ENCODE assay signal across 22 mouse cellular contexts in the genomic region with DNA sequence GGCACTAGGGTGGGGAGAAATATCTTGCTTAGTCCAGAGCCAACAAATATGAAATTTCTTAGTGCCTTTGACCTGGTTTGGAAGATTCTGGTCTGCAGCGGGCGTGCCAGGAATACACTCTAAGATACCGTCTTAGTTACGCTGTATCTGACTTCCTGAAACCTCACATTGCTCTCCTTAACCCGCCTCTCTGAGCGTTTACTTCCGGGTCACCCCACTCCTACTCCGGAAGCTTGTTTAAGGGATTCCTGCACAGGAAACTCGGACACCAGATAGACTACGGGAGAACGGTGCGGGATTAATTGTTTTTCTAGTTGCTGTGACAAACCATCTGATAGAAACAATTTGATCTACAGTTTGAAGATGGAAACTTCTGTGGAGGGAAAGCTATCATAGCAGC.
A peak's percentile ranks its signal among the peaks of the same experiment; 100 is the strongest.
DNase-seq lines count a peak whose midpoint lies in the region; ATAC-seq and TF ChIP-seq lines count a peak whose summit lies in the region.
"Had no signal": no experiment of that assay in that cellular context is flagged by ENCODE, and none has a peak within 500 bp of the region (broad histone marks: within the 10 kb centered on the region; RNA-seq: fewer than 3 reads in every experiment).

No protein-coding gene starts in this region.

- no peak overlapping the region for H3K4me3 ChIP-seq in heart, postnatal 0 days (ENCODE audit: low read depth, low read length)
- H3K4me3 ChIP-seq in testis, adult 2 months (ENCODE audit: control insufficient read depth, low read depth, low read length), result peak overlapping the region; percentile 89
- H3K4me3 ChIP-seq: embryonic facial prominence, embryonic 12.5 days; erythroblast, embryonic 14.5 days; limb, embryonic 15.5 days; neural tube, embryonic 15.5 days had no signal

- H3K27ac ChIP-seq in heart, postnatal 0 days (ENCODE audit: low read depth), result no peak overlapping the region
- peak overlapping the region; percentile 55 for H3K27ac ChIP-seq in testis, adult 2 months (ENCODE audit: control insufficient read depth, insufficient read depth, low read depth, low read length)
- H3K27ac ChIP-seq: embryonic facial prominence, embryonic 12.5 days; hindbrain, embryonic 14.5 days; limb, embryonic 15.5 days; neural tube, embryonic 15.5 days had no signal

- peak; percentile 10 for DNase-seq in adrenal gland, postnatal 14 days
- DNase-seq in adrenal gland, postnatal 25 days, result no peak
- DNase-seq in heart, postnatal 0 days (ENCODE audit: low spot score), result no peak
- DNase-seq in heart, adult 11 months, result no peak
- no peak for DNase-seq in testis, postnatal 10 days (ENCODE audit: low spot score)
- no peak for DNase-seq in cerebellum, postnatal 14 days
- DNase-seq in layer of hippocampus, postnatal 10 days (ENCODE audit: low spot score in 2 of 2), result no peak
- DNase-seq: cerebellum, adult 9-10 months; layer of hippocampus, postnatal 36 days; liver, postnatal 0 days; thymus, adult 18-20 months had no signal

- no peak for TF ChIP-seq CTCF in heart, postnatal 0 days (IDR thresholded peaks at IDR 0.05; ENCODE audit: low read depth)
- no peak for TF ChIP-seq CTCF in testis, adult 2 months (IDR thresholded peaks at IDR 0.05; ENCODE audit: control insufficient read depth, insufficient read depth, insufficient replicate concordance, low read depth, low read length)

- no peaks in the 10 kb centered on the region for H3K27me3 ChIP-seq in heart, postnatal 0 days (ENCODE audit: control insufficient read depth, insufficient read depth, low read length)
- H3K27me3 ChIP-seq in testis, adult 2 months (ENCODE audit: control insufficient read depth, insufficient read depth, low read length), result no peaks in the 10 kb centered on the region
- H3K27me3 ChIP-seq: embryonic facial prominence, embryonic 12.5 days; limb, embryonic 15.5 days; neural tube, embryonic 15.5 days had no signal

- no peak overlapping the region for H3K4me2 ChIP-seq in heart, postnatal 0 days (ENCODE audit: low read depth, low read length)
- H3K4me2 ChIP-seq: embryonic facial prominence, embryonic 12.5 days; hindbrain, embryonic 14.5 days; limb, embryonic 15.5 days; neural tube, embryonic 15.5 days had no signal

- no peaks in the 10 kb centered on the region for H3K36me3 ChIP-seq in heart, postnatal 0 days (replicated peaks; ENCODE audit: control insufficient read depth, insufficient read depth, low read length)
- H3K36me3 ChIP-seq in testis, adult 2 months (ENCODE audit: control insufficient read depth, insufficient read depth, low read length), result no peaks in the 10 kb centered on the region
- H3K36me3 ChIP-seq: embryonic facial prominence, embryonic 12.5 days; limb, embryonic 15.5 days; neural tube, embryonic 15.5 days had no signal

- TF ChIP-seq POLR2A in testis, adult 2 months (IDR thresholded peaks at IDR 0.05; ENCODE audit: control insufficient read depth, low read depth, low read length), result no peak

- no peaks in the 10 kb centered on the region for H3K4me1 ChIP-seq in heart, postnatal 0 days (ENCODE audit: control insufficient read depth, insufficient read depth)
- peaks cover 4% of the 10 kb centered on the region for H3K4me1 ChIP-seq in testis, adult 2 months (ENCODE audit: control insufficient read depth, insufficient read depth, low read length)
- H3K4me1 ChIP-seq: limb, embryonic 15.5 days had no signal

- no peak for TF ChIP-seq EP300 in heart, postnatal 0 days (IDR thresholded peaks at IDR 0.05; ENCODE audit: low read depth)

- no peak overlapping the region for H3K9ac ChIP-seq in heart, postnatal 0 days (replicated peaks; ENCODE audit: low read depth, low read length)
- H3K9ac ChIP-seq: embryonic facial prominence, embryonic 12.5 days; hindbrain, embryonic 14.5 days; limb, embryonic 15.5 days; liver, postnatal 0 days; neural tube, embryonic 15.5 days had no signal

- 63% methylated on average over 12 of the region's 12 CpGs for WGBS in heart, postnatal 0 days

- ATAC-seq in heart, postnatal 0 days (ENCODE audit: insufficient read depth, low read depth), result peak; percentile 24; the same call in 1 of the 2 replicates
- ATAC-seq: activated CD4-positive, CD25-positive, alpha-beta regulatory T cell, adult 4 months; CD4-positive, CD25-positive, alpha-beta regulatory T cell, adult 4 months; forebrain, embryonic 14.5 days; liver, postnatal 0 days; midbrain, embryonic 16.5 days; Patski had no signal

- H3K9me3 ChIP-seq in heart, postnatal 0 days (replicated peaks; ENCODE audit: control insufficient read depth, low read length), result no peaks in the 10 kb centered on the region
- H3K9me3 ChIP-seq: embryonic facial prominence, embryonic 12.5 days; limb, embryonic 15.5 days; neural tube, embryonic 15.5 days had no signal
